Mouse (Mus musculus) heart, adult 2 months (tissue): ENCODE data around the gene Atp1a4.

Experiments
- CTCF ChIP-seq: fragments of 200-600 bp; IDR thresholded peaks from 2 replicates; pipeline ENCODE4 v1.8.1; 2022; ENCODE audit warnings: antibody characterized with exemption, mild to moderate bottlenecking, moderate library complexity
- EP300 ChIP-seq: fragments of 200-500 bp; IDR thresholded peaks from 2 replicates; pipeline ENCODE4 v1.6.1; 2011; ENCODE audit warnings: low read depth, low read length, control low read depth; ENCODE audit not compliant: insufficient read depth
- POLR2A ChIP-seq: fragments of 200-500 bp; IDR thresholded peaks from 2 replicates; pipeline ENCODE4 v1.6.1; 2011; ENCODE audit warnings: mild to moderate bottlenecking, low read depth, low read length, control low read depth; ENCODE audit not compliant: insufficient read depth

DNA sequence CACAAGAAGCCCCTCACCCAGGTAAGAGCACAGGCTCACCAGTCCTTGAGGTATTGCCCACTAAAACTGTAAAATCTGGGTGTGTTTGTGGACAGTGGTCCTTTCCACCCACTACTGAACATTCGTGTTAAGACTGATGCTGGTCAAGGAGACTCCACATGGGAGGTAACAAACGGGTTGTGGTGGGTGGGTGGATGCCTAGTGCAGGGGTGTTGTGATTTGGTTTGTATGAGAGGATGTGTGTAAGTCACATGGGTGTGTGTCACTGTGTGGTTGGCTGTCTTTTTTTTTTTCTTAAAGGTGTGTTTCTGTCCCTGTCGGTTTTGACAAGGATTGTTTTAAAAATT, 52.5 kb downstream of the Atp1a4 start:
- TF ChIP-seq EP300 = no peak
- TF ChIP-seq CTCF = no peak
- no peak for TF ChIP-seq POLR2A
